Mouse (Mus musculus): ENCODE results near the gene Tnip1.
"Not testable (repeated sequence)": the region's sequence is repeated elsewhere in the genome, so short reads cannot be mapped to it uniquely, and the experiment has no call there.

Gene Tnip1

DNA sequence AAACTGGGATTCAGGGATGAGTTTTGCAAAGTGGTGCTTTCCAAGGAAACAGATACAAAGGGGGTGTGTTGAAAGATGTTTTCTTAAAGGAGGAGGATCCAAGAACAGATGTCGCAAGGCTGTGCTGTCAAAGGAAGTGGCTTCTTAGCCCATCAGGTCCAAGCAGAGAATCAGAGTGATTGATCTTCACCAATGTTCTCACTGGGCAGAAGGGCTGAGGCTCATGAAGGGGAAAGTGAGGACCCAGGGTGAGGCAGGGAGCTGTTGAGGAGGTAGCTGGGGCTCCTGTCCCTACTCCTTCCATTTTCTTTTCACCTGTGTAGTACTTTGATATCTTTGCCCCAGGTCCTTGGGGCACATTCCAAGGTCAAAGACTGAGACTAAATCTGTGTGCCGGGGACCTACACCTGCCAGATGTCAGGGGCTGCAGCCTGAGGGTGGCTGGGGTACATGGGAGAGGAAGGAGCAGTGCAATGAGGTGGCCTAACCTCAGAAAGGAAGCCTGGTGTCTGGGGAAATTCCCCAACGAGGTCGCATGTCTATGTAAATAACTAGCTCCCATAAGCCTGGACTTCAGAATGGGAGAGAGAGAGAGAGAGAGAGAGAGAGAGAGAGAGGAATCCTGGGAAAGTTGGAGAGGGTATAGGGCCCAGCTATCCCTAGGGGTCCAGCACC, 9.5 kb upstream of the Tnip1 start:
- DNase-seq: no peak

DNA sequence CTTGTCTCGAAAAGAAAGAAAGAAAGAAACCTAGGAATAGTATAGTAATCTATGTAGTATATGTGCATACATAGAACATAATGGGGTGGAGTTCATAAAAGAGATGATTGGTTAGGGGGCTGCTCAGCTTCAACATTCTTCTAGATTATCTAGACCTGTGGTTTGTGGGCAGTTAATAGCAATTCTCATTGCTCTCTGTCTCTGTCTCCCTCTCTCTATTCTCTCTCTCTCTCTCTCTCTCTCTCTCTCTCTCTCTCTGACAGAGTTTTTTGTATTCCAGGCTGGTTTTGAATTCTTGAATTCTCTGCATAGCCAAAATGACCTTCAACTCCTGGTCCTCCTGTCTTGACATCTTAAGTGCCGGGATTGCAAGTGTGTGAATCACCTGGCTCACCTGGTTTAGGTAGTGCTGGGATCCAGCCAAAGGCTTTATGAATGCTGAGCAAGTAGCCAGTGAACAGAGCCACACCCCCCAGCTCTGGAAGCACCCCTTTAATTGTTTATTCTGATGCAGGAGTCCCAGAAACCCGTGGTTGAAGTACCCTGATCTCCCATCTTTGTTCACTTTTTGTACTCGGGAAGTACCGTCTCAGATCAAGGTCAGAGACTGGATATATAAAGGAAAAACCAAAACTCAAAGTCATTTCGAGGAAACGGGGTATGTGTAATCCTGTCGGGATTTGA, 8.8 kb upstream of the Tnip1 start:
- no peak for DNase-seq

DNA sequence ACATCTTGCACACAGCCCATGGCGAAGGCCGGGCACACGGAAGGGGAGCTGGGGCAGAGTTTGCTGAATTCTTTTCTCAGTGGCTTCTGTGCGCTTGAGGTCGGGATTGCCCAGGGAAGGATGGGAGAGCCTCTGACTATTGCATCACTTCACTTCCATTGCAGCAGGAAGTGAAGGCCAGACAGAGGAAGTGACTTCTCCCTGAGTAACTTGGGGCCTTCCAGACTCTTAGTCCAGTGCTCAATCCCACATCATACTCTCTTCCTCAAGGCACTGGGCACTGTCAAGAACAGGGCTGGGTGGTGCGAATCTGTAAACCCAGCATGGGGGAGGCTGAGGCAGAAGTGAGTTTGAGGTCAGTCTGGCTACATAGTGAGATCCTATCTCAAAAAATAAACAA, 2.5 kb upstream of the Tnip1 start:
- no peak for DNase-seq

DNA sequence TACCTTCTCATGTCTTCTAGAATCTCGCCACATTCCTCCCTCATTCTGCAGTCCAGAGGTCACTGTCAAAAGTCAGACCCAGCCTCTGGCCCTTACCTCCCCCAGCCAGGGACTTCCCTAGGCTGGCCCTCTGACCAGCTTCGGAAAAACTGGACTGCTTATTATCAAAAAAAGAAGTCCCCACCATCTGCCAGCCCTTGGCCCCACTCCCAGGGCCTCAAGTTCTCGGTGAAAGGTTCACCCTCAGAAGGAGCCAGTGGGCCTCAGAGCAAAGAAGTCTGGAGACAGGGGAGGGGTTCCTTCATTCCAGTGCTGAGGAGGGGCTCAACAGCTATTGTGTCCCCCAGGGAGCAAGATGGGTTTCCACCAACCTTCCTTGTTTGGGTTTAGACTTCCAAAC, 796 bp downstream of the Tnip1 start:
- no peak for DNase-seq

DNA sequence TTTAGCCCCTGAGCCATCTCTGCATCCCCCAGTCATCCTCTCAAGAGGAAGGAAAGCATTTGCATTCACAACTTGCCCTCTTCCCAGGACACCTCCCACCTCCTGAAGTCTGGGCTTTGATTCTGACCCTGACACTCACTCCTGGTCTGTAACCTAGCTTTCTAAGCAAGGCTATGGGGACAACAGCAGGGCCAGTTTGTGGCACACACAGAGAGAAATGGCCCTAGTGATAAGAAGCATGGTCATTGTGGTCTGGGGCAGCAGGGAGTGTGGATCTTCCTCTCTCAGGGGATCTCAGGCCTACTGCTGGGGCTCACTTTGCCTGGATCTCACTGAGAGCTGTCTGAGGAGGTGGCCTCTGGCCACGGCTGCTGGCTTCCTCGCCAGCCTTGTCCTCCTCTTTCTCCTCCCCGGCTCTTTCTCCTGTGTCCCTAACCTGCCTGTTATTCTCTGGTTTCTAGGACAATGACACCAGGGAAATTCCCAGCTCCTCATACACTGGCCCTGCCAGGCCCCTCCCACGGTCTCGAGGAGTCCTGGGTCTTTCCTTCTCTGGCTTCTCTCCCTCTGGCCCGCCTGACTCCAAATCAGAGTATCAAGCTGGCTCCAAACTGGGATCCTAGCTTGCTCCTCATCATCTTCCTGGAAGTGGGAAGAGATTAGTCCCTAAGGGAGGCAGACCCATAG, 1.4 kb downstream of the Tnip1 start:
- no peak for DNase-seq

DNA sequence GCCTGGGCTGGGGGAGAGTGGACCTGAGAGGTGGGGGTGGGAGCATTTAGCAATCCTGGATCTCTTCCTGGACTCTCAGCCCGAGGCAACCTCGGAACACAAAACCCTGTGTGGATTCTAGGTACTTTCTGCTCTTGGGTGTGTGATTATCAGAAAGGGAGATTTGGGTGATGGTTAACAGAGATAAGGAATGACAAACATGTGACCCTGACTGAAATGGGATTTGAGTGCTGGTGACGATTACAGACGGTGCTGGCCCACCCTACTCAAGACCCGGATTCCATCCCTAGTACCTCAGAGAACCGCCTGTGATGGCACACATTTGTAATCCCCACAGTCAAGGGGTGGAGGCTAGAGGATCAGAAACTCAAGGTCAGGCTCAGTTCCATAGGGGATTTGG, 2.5 kb downstream of the Tnip1 start:
- no peak for DNase-seq

DNA sequence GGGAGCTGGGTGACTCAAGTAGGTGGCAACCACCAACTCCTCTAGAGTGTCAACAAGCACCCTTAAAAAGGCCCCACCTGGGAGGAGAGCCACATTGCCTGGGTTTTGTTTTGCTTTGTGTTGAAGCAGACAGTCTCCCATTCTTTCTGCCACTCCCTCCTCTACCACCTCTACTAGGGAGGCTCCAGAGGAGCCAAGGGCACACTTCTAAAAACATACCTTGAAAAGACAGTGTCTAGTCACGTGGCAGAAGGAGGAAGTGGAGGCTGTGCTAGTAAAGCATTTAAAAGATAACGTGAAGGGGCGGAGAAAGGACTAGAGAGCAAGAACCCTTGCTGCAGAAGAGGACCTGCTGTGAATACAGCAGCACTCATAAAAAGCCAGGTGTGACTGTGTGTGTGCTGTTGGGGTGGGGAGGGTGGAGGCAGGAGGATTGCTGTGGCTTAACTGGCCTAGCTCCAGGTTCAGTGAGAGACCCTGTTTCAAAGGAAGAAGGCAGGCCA, 4.1 kb downstream of the Tnip1 start:
- no peak for DNase-seq

DNA sequence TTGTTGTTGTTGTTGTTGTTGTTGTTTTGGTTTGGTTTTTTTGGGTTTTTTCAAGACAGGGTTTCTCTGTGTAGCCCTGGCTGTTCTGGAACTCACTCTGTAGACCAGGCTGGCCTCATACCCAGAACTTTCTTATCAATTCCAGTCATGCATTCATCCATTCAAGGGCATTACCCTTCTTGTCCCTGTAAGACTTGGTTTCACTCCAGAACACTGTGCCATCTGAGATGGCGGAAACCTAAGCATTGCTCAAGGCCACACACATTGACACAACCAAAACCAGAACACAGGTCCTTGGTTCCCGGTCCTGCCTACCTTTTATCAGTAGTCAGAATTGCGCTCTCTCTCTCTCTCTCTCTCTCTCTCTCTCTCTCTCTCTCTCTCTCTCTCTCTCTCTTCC, 5.0 kb downstream of the Tnip1 start:
- DNase-seq: not testable (repeated sequence)

DNA sequence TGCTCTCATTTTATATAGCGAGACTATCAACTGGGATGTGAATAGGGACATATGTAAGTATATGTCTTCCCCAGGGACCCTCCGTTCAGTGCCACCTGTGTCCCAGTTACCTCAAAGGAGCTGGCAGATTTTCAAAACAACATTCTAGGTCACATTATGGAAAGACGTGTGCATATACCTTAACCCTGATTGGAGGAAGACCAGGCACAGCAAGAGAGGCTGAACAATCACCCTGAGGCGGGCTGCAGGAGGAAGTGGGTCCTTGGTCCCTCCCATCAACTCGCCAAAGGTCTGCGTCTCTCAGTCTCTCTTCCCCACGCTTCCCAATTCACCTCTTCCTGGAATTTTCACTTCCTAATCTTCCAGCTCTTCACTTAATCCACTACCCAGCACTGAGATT, 5.8 kb downstream of the Tnip1 start:
- DNase-seq: no peak

DNA sequence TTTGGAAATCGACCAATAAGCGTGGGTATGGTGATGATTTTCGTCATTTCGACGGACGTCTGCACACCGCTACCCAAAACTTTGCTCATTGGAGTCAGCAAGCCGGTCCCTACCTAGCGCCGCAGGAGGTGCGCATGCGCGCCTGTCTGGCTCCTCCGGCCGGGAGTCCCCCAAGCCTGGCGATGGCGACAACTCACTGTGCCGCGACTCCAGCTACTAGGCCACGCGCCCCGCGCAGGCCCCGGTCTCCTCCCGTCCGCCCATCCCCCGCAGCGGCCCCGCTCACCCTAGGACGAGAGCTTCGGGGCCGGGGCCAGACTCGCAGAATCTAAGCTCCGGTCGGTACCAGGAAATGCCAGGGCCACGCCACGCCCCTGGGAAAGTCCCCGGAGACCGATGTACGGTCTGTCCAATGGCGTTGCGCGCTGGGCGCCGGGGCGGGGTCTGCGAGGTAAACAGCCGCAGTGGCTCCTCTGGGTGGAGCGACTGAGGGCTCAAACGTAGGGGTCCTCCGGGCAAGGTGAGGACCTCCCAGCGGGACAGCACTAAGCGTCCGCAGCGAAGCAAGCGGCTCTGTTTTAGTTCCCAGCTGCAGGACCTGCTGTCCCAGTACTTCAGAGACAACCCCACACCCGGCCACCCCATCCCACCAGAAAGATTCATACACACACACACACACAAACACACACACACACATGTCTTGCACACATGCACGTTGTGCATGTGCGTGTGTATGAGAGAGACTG, 6.8 kb downstream of the Tnip1 start:
- peak; percentile 99 for DNase-seq

DNA sequence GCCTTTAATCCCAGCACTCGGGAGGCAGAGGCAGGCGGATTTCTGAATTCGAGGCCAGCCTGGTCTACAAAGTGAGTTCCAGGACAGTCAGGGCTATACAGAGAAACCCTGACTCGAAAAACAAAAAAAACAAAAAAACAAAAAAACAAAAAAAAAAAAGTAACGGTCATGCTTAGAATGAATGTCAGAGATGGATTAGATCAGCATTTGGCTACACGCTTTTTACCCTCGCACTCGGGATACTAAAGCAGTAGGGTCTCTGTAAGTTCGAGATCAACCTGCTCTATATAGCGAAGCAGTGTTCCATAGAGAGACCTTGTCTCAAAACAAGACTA, 7.3 kb downstream of the Tnip1 start:
- DNase-seq: not testable (repeated sequence)

DNA sequence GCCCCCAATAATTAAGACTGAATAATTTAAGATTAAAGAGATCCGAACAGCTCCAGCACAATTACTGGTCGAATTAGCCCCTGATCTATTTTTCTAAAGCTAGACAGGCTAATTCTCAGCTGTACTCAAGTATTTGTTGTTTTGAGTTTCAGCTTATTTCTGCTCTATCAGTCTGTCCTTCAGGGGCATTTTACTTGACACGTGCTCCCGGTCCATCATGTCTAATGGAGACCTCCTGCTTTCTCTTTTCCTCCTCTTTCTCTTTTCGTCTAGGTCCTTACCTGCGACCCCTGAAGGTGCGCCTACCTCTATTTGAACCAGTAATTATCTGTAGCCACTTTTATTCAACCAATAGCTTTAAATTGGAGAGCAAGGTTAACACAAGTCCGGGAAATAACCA, 8.0 kb downstream of the Tnip1 start:
- no peak for DNase-seq

DNA sequence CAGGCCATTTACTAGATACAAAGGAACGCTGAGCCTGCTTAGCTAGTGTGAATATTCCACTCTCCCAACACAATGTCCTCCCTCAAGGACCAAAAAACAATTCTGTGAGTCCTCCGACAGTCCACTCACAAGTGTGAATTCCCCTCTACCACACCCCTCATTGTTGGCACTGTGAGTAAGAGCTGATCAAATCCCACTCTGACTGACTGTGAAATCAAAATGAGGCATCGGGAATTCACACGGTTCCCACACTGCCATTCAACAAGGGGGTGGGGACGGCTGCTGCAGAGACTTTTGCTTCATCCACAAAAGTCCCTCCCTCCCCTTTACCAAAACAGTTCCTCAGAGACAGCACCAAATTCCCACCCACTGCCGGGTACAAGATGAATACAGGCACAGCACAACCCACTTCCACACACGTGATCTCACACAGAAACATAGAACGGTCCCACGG, 8.7 kb downstream of the Tnip1 start:
- no peak for DNase-seq

DNA sequence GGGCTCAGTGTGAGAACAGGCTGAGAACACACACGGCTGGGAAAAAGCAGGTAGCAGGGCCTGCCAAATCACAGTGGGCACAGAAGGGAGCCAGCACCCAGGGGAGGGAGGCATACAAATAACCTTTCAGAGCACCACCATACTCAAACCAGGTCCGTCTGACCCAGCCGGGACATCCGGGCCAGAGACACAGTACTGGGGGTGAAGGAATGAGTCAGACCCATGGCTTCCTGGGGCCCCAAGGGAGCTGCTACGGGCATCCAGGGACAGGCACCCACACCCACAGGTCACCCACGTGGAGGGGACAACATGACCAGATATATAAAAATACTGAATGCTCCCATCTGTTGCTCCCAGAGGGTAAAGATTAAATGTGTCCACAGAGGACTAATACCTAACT, 10.1 kb downstream of the Tnip1 start:
- no peak for DNase-seq

DNA sequence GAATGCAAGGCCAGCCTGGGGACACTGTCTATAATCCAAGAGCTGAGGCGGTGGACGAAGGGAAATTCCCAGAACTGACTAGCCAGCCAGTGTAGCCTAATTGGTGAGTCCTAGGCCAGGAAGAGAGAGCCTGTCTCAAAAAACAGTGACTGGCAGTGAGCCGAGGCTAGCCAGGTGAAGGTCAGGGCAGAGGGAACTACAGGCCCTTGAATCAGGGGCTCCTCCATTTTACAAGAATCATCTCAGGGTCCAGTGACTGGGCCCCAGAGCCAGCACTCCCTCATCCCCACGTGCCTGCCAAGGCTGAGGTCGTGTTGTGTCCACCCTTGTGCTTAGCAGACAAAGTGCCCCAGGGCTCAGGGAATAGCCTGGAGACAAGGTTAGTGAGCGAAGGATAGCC, 12.0 kb downstream of the Tnip1 start:
- DNase-seq: no peak

DNA sequence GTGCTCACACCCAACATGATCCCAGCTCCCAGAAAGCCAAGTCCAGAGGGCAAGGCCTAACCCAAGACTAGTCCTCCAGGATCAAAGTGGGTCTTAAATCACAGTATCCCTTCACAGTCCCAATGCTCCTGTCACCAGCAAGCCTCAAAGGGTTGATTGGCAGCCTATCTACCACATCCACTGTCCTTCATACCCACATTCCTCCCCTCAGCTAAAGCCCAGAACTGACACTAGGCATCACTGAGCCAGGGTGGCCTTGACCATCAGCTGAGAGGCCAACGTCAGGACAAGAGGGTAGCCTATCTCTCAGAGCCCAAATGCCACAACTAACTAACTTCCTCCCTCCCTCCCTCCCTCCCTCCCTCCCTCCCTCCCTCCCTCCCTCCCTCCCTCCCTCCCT, 13.0 kb downstream of the Tnip1 start:
- DNase-seq: no peak

DNA sequence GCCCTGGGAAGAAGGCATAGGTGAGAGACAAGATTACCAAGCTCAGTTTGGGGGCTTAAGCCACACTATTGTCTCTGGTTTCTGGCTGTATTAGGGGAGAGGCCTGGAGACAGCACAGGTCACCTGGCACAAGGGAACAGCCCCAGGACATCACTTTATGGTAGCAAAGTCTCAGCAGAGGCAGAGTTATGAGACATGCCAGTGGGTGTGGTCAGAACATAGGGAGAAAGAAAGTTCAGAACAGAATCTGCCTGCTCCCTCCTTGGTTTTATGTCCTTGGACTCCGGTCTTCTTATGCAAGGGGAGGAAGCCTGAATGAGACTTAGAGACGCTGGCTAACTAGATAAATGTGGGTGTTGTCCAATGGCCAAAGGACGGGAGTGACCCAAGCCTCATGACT, 18.0 kb downstream of the Tnip1 start:
- DNase-seq: no peak

DNA sequence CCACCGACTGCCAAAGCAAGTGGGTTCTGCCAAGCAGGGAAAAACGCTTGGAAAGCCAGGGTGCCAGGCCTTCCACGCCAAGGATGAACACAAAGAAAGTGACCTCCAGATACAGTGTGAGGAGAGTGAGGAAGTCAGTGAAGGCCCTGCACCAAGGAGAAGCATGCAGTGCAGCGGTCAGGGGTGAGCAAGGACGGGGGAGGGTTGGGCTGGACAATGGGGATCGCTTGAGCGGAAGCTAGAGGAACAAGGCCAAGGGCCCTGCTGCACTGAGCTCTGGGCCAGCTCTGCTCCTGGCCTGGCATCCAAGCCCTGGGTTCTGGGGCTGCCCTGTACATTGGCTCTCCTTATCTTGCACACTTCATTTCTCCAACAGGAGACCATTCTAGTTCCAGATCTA, 22.7 kb downstream of the Tnip1 start:
- DNase-seq: no peak

DNA sequence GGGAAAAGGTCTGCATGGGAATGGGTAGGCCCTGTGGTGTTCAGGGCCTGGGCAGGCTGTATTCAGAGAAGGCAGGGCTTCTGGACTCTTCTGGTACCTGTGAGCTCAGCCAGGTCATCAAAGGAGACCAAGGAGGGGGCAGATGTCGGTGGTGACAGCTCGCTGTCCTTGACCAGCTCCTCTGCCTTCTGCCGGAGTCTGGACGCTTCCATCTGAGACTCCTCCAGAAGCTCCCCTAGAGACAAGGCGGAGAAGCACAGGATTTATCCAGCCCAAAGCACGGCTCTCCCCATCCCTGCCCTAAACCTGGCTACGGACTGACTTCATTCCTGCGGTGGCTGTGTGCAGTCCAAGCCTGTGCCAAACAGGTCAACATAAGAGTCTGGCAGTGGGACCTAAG, 23.2 kb downstream of the Tnip1 start:
- no peak for DNase-seq

DNA sequence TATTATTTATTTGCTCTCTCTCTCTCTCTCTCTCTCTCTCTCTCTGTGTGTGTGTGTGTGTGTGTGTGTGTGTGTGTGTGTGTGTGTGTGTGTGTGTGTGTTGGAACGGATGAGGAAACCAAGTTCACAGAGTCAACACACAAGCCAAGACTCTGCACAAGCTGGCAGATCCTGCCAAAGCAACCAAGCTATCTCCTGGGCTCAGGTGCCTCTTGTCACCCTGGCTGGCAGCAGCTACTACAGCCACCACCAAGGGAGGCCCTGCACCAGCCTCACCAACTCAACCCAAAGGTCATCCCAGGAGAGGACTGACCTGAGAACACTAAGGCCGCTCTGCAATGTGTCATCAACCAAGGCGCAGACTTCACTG, 26.0 kb downstream of the Tnip1 start:
- no peak for DNase-seq

DNA sequence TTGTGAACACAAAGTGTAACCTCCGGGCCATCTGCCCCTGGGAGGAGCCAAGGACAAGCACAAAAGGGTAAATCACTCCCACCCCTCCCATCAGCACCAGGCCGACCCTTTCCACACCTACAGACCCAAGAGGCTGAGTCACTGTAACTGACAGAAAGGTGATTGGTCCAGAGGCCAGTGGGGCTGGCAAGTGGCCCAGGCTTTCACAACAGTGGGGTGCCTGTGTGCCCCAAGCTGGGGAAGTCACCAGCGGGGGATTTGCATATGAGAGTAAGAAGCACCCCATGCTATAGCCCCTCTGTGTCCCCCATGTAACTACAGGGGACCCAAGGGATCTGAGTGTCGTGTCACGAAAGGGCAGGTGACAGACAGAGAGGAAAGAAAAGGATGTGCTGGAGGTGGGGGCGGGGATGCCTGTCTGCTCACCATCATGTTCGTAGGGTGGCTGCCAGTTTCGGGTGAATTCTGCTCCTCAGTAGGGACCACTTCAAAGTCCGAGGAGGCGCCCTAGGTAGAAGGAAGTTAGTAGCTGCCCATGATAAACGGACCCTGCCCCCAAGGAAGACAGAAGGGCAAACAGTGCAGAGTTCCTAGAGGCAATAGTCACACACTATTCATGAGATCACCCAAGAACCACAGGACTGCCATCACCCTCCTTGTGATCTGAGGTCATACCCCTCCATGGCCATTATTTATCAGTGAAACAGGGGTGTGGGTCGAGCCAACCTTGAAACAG, 26.5 kb downstream of the Tnip1 start:
- DNase-seq: peak; percentile 36

DNA sequence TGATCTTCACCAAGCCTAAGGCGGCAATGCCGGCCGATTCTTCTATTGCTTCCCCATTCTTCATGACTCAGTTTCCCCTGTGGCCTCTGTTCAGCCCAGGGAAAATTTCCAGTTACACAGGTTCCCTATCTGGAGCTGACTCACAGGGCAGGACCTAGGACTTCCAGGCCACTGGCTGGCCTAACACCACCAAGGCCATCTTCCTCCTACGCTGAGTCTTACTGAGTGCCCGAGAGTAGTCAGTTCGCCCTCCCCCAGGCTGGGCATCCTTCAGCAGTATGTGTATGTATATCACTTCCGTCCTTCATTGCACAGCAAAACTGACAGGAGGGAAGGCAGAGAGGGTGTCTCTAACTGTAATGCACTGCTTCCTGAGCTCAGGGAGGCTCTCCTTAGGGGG, 28.5 kb downstream of the Tnip1 start:
- no peak for DNase-seq

DNA sequence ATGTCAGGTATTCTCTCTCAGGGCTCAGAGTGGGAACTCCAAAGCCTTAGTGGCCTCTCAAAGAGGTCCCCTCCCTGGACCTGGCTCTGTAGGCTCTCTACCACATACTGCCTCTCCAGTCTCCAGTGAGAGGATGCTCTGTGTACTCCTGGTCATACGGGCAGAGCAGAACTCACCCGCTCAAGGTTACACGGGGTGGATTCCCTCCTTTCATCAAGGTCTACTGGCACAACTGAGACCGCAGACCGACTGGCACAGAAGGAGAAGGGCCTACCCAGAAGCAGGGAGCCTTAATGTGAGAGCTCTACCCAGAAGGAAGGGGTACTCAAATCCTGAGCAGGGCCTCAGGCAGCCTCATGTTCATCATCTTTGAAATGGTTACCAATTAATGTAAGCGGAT, 30.2 kb downstream of the Tnip1 start:
- DNase-seq: no peak

Data from kidney, adult 9 months (tissue).